Mouse (Mus musculus): ENCODE measurements around the gene Med17.

DNA sequence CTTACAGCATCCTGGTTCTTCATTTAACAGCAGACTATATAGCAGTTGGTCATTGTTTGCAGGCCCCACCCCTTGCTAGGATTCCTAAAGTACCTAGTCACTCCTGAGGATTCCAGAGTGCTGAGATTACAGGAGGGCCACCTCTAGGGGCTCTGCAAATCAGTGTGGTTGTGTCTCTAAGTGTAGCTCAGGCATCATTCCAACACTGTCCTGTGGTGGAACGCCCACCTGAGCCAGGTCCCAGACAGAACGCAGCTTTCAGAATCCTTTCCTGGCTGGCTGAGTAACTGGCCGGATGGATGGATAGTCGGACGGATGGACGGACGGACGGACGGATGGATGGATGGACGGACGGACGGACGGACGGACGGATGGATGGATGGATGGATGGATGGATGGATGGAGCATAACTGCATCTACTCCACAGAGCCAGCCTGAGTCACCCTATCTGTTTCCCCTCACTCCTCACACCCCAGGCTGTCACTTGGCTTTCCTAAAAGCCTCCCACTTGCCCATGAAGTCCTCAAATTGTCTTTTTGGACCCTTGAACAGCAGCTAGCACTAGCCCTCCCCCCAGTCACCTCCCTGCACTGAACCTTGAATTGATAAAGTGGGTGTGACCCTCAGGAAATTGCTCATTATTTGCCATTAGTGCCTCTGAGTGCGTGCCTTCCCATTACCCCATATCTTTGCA lies 41.3 kb downstream of the Med17 start:
- TF ChIP-seq CTCF (IDR thresholded peaks at IDR 0.05): no peak
- TF ChIP-seq EP300 (IDR thresholded peaks at IDR 0.05): peak; percentile 58
